Mouse (Mus musculus): Measurements from ENCODE around the gene Cbl. TPM values are rescaled to one million over a fixed set of nuclear protein-coding genes. Genes with fewer than 3 reads are reported as not detected.

Cbl gene
- polyA plus RNA-seq, 1 experiment: 279 TPM

DNA sequence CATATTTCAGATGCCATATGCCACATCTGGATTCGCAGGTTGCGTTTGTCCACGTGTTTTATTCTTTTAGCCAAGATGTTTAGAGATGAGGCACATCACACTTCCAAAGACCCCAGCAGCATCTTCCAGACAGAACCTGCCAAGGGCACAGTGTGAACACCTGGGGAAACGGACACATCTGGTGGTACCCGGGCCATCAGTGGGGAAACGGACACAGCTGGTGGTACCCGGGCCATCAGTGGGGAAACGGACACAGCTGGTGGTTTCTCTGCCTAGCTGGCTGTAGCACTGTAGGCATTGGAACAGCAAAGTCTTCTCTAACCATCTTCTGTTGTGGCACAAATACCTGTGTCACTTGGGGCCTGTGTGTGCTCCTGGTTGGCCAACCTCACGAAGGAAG is 138.1 kb downstream of the Cbl start:
- TF ChIP-seq CTCF (IDR thresholded peaks at IDR 0.05; ENCODE audit: insufficient read depth, low read depth, low read length): no peak
- TF ChIP-seq POLR2A (IDR thresholded peaks at IDR 0.05; ENCODE audit: insufficient read depth, low read depth, low read length): no peak
- 90% methylated on average over 9 of the region's 9 CpGs for WGBS
- H3K27ac ChIP-seq (ENCODE audit: insufficient read depth, low read depth, low read length): peak overlapping the region; percentile 96; the same call in 1 of the 2 replicates

DNA sequence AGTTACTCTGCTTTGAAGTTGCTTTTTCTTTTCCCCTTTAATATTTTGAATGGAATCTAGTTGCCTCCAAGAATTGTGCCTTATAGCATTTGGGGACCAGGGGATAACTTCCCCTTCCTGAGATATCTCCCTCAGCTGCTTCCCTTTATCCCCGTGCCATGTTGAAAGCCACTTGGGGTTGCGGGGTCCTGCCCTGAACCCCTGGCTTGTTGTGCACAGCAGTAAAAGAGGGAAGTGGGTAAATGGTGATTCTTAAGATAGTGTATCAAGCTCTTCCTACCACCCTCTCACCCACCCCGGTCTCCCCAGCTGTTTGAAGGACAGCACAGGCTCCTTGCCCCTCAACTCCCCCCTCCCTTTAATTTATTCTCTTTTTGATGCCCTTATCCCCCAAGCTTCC is 139.1 kb downstream of the Cbl start:
- peaks cover 21% of the 10 kb centered on the region for H3K4me1 ChIP-seq (ENCODE audit: control insufficient read depth, insufficient read depth, low read length)
- no peak for TF ChIP-seq CTCF (IDR thresholded peaks at IDR 0.05; ENCODE audit: insufficient read depth, low read depth, low read length)
- TF ChIP-seq POLR2A (IDR thresholded peaks at IDR 0.05; ENCODE audit: insufficient read depth, low read depth, low read length): no peak
- H3K4me3 ChIP-seq (ENCODE audit: insufficient read depth, low read depth, low read length): no peak overlapping the region
- H3K27ac ChIP-seq (ENCODE audit: insufficient read depth, low read depth, low read length): no peak overlapping the region
- WGBS: 96% methylated on average over 3 of the region's 3 CpGs

More for the DNA sequence above, 138.1 kb downstream of the Cbl start:
- Histone ChIP-seq H3K4me1 (ENCODE audit: control insufficient read depth, insufficient read depth, low read length) (peaks cover 15% of the 10 kb centered on the region), H3K4me3 (ENCODE audit: insufficient read depth, low read depth, low read length) (no peak overlapping the region)

DNA sequence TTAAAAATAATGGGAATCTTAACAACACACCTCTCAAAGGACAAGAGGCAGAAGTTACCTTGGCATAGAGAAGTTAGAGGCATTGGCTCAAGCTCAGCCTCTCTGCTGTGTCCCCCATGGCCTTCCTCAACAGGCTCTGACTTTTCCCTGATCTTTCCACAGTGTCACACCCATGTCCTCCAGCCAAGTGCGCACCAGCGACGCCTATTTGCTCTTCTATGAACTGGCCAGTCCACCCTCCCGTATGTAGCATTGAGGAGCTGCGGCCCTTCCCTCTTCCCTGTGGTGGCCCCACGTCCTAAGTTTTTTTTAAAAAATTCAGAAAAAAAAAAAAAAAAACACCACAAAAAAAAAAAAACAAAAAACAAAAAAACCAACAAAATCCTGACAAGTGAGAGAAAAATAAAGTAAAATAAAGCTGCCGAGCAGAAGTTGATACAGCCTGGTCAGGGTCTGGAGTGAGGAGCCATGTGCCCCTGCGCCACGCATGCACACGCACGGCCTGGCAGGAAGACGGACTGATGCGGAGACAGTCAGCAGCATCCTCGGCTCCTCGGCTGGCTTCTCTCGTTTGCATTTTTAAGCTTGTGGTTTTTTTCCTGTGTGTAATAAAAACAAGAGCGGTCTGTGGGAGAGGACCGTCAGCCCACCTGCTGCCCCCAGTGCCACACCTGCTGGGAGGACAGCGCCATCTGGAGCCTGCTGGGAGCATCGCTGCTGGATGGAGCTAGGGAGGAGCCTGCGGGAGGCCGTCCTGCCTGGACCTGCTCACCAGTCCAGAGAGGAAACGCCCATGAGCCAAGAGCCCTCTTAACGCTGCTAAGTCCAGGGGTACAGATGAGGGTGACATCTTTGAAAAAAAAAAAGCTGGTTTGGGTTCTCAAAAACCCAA is 140.0 kb downstream of the Cbl start:
- Histone ChIP-seq H3K4me1 (ENCODE audit: control insufficient read depth, insufficient read depth, low read length) (peaks cover 30% of the 10 kb centered on the region), H3K4me3 (ENCODE audit: insufficient read depth, low read depth, low read length) (no peak overlapping the region), H3K27ac (ENCODE audit: insufficient read depth, low read depth, low read length) (no peak overlapping the region)
- TF ChIP-seq POLR2A (IDR thresholded peaks at IDR 0.05; ENCODE audit: insufficient read depth, low read depth, low read length) (no peak), CTCF (IDR thresholded peaks at IDR 0.05; ENCODE audit: insufficient read depth, low read depth, low read length) (peak; percentile 77)
- 43% methylated on average over 24 of the region's 24 CpGs for WGBS

Other genes starting within 250 kb of the Cbl start
- 767 and 807 TPM in 2 replicates for gene Thy1, start 190.7 kb downstream of the Cbl start, polyA plus RNA-seq (2012; ENCODE audit: insufficient read depth, insufficient read length, low replicate concordance, missing spikeins)
- not detected in 2 replicates for gene Usp2, start 167.0 kb downstream of the Cbl start, polyA plus RNA-seq (2012; ENCODE audit: insufficient read depth, insufficient read length, low replicate concordance, missing spikeins)
- not detected in 2 replicates for gene Mfrp, start 132.3 kb downstream of the Cbl start, polyA plus RNA-seq (2012; ENCODE audit: insufficient read depth, insufficient read length, low replicate concordance, missing spikeins)
- not detected in 2 replicates for gene C1qtnf5, start 126.8 kb downstream of the Cbl start, polyA plus RNA-seq (2012; ENCODE audit: insufficient read depth, insufficient read length, low replicate concordance, missing spikeins)
- gene Gm49380, start 120.5 kb downstream of the Cbl start, polyA plus RNA-seq (2012; ENCODE audit: insufficient read depth, insufficient read length, low replicate concordance, missing spikeins): not detected in 2 replicates
- 257 TPM in 1 of 2 replicates, not detected in the other for gene Rnf26, start 120.5 kb downstream of the Cbl start, polyA plus RNA-seq (2012; ENCODE audit: insufficient read depth, insufficient read length, low replicate concordance, missing spikeins)
- not detected in 2 replicates for gene Mcam, start 99.6 kb downstream of the Cbl start, polyA plus RNA-seq (2012; ENCODE audit: insufficient read depth, insufficient read length, low replicate concordance, missing spikeins)
- not detected in 2 replicates for gene Ccdc153, start 6.6 kb upstream of the Cbl start, polyA plus RNA-seq (2012; ENCODE audit: insufficient read depth, insufficient read length, low replicate concordance, missing spikeins)
- not detected in 2 replicates for gene Pdzd3, start 17.4 kb upstream of the Cbl start, polyA plus RNA-seq (2012; ENCODE audit: insufficient read depth, insufficient read length, low replicate concordance, missing spikeins)
- gene Nlrx1, start 34.5 kb upstream of the Cbl start, polyA plus RNA-seq (2012; ENCODE audit: insufficient read depth, insufficient read length, low replicate concordance, missing spikeins): not detected in 2 replicates
- gene Abcg4, start 54.6 kb upstream of the Cbl start, polyA plus RNA-seq (2012; ENCODE audit: insufficient read depth, insufficient read length, low replicate concordance, missing spikeins): not detected in 2 replicates
- not detected in 2 replicates for gene Hinfp, start 71.6 kb upstream of the Cbl start, polyA plus RNA-seq (2012; ENCODE audit: insufficient read depth, insufficient read length, low replicate concordance, missing spikeins)
- not detected in 2 replicates for gene C2cd2l, start 86.2 kb upstream of the Cbl start, polyA plus RNA-seq (2012; ENCODE audit: insufficient read depth, insufficient read length, low replicate concordance, missing spikeins)
- gene Dpagt1, start 92.0 kb upstream of the Cbl start, polyA plus RNA-seq (2012; ENCODE audit: insufficient read depth, insufficient read length, low replicate concordance, missing spikeins): 150 TPM in 1 of 2 replicates, not detected in the other
- not detected in 2 replicates for gene H2afx, start 100.6 kb upstream of the Cbl start, polyA plus RNA-seq (2012; ENCODE audit: insufficient read depth, insufficient read length, low replicate concordance, missing spikeins)
- not detected in 2 replicates for gene Hmbs, start 110.2 kb upstream of the Cbl start, polyA plus RNA-seq (2012; ENCODE audit: insufficient read depth, insufficient read length, low replicate concordance, missing spikeins)
- gene Vps11, start 127.6 kb upstream of the Cbl start, polyA plus RNA-seq (2012; ENCODE audit: insufficient read depth, insufficient read length, low replicate concordance, missing spikeins): not detected in 2 replicates
- gene Hyou1, start 145.4 kb upstream of the Cbl start, polyA plus RNA-seq (2012; ENCODE audit: insufficient read depth, insufficient read length, low replicate concordance, missing spikeins): not detected in 2 replicates
- gene Slc37a4, start 162.8 kb upstream of the Cbl start, polyA plus RNA-seq (2012; ENCODE audit: insufficient read depth, insufficient read length, low replicate concordance, missing spikeins): not detected in 2 replicates
- gene Rps25, start 173.1 kb upstream of the Cbl start, polyA plus RNA-seq (2012; ENCODE audit: insufficient read depth, insufficient read length, low replicate concordance, missing spikeins): 1,193 TPM in 1 of 2 replicates, not detected in the other
- not detected in 2 replicates for gene Trappc4, start 173.6 kb upstream of the Cbl start, polyA plus RNA-seq (2012; ENCODE audit: insufficient read depth, insufficient read length, low replicate concordance, missing spikeins)
- gene Ccdc84, start 184.5 kb upstream of the Cbl start, polyA plus RNA-seq (2012; ENCODE audit: insufficient read depth, insufficient read length, low replicate concordance, missing spikeins): not detected in 2 replicates
- gene Foxr1, start 207.1 kb upstream of the Cbl start, polyA plus RNA-seq (2012; ENCODE audit: insufficient read depth, insufficient read length, low replicate concordance, missing spikeins): not detected in 2 replicates
- gene Upk2, start 220.9 kb upstream of the Cbl start, polyA plus RNA-seq (2012; ENCODE audit: insufficient read depth, insufficient read length, low replicate concordance, missing spikeins): not detected in 2 replicates
- gene Bcl9l, start 248.8 kb upstream of the Cbl start, polyA plus RNA-seq (2012; ENCODE audit: insufficient read depth, insufficient read length, low replicate concordance, missing spikeins): not detected in 2 replicates

Measured in olfactory bulb, adult 2 months (tissue).